Mouse (Mus musculus) spleen, embryonic (tissue): ENCODE results near the gene Nup214.
"Not testable (repeated sequence)": the region's sequence is repeated elsewhere in the genome, so short reads cannot be mapped to it uniquely, and the experiment has no call there.

Experiments used
- CTCF ChIA-PET: fragments of 350-600 bp; sonication (Branson Sonifier 250); formaldehyde crosslinking; loops from one replicate; lab custom pipeline; 2022; lab: Charles Lee

Nup214 gene

DNA sequence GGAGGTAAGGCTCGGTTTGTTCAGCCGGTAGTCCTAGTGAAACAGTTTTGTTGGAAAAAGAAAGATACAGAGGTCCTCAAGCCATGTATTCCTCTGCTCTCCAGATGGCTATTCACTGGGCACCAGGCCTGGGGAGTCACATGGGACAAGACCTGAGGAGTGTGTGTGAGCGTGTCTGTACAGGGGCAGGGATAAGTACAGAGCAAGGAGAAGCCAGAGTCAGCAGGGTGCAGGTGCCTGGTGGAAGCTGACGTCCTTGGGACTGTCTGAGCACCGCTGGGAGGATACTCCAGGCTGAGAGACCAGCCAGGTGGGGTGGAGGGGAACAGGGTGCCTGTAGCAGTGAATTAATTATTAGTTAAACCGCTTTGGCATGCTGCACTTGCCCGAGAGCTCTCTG lies 10.7 kb upstream of the Nup214 start:
- CTCF ChIA-PET = no interaction called here

DNA sequence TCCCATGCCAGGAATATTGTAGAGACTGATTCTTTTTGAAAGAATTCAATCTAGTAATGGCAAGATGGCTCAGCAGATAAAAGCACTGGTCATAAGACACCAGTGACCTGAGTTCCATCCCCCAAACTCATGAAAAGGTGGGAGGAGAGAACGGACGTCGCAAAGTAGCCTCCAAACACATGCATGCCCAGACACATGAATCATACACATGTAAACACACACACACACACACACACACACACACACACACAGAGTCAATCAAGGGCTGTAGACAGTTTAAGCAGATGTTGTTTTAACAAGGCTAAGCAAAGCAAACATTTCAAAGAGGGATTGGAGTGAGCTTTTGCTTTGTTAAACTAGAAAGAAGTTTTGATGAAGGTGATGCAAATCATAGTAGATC lies 10.0 kb upstream of the Nup214 start:
- CTCF ChIA-PET = interaction anchor here (0.7 kb wide), 1 partner anchor 16 kb away, joined by 3 read pairs; no protein-coding TSS in a partner anchor

DNA sequence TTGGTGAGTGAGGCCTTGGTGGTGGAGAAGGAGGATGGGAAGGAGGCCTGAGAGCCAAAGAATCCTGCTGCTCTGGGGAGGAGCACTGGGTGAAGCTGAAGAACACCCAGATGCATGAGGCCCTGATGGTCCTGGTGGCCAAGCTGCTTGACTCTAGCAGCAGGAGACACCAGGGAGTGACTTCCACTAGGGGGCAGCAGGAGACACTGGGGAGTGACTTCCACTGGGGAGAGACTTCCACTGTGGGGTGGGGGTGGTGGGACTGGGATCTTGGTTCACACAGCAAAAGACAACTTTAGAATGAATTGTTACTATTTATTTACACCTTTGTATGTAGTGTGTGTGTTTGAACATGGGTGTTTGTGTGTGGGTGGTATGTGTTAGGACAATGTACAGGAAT lies 9.1 kb upstream of the Nup214 start:
- CTCF ChIA-PET = interaction anchor here (0.6 to 0.7 kb wide), 3 partner anchors 26 to 933 kb away, joined by 4 to 11 read pairs (median 8); no protein-coding TSS in a partner anchor

DNA sequence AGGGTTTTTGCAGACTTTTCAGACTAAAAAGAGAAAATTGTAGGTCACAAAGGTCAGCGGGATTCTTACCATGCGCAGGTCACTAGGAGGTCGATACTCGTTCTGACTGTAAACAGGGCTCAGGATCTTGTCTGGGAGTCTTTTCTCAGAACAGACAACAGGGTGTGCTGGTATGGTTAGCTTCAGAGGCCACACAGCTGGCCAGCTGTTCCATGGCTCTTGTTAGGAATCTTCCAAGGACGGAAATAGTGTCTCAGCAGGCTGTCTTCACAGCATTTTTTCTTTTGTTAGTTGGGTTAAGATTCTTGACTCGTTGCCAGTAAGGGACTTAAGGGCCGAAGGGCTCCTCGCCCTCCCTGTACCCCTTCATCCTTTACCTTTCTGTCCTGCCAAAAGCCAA lies 7.4 kb upstream of the Nup214 start:
- CTCF ChIA-PET = no interaction called here

DNA sequence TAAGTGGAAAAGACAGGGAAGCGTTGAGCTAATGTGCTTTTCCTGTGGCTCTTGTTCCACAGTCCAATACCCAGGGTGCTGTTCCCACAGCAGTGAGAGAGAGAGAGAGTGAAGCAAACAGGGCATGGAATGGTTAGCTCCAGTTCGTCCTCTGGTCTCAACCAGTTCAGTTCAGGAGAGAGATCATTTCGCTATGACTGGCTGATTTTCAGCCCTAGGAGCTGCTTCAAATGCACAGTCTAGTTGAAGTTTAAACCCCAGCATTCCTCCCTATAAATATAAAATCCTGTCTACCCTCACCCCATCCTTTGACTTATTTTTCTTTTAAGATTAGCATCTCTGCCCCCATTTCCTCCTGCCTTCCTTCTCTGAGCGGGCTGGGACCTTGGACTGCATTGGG lies 1.6 kb upstream of the Nup214 start:
- CTCF ChIA-PET = no interaction called here

DNA sequence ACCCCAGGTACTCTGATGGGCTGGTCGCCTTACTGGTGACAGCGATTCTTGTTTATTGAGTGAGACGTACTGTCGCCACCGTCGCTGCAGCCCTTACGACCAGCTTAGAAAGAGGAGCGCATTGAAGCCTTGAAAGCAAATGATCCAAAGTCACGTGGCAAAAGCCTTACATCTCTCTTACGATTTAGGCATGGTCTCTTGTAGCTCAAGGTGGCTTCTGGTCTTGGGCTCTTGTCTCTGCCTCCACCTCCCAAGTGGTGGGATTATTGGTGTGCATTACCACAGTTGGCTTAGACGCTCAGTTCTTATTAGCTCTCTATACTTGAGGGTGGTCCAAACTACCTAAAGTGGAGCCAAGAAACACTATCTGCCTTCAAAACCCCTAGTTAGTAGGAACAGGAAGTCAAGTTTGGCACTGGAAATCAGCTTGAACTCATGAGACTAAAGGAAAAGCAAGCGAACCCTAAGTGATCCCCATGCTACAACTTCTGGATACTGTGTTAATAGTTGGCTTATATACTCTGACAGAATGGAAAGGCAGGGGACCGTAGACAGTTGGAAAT lies 654 bp downstream of the Nup214 start:
- CTCF ChIA-PET = interaction anchor here (0.5 to 0.6 kb wide), 3 partner anchors 103 to 530 kb away, joined by 3 to 14 read pairs (median 6); no protein-coding TSS in a partner anchor

DNA sequence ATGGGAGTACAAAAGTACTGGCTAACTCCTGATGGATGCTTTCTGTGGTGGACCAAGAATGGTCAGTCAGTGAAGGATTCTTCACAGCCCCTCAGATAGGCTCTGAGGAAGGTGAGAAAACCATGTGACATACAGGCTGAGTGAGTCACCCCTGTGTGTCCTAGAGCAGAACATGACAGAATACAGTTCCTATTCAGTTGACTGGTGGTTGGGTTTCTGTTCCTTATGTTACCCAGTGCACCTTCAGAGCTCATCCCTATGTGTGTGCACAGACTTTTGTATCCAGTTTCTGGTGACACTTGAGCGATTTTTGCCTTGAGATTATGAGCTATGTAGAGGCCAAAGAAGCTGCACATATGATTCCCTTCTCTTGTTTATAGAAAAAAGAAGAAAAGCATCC lies 13.5 kb downstream of the Nup214 start:
- CTCF ChIA-PET = no interaction called here

DNA sequence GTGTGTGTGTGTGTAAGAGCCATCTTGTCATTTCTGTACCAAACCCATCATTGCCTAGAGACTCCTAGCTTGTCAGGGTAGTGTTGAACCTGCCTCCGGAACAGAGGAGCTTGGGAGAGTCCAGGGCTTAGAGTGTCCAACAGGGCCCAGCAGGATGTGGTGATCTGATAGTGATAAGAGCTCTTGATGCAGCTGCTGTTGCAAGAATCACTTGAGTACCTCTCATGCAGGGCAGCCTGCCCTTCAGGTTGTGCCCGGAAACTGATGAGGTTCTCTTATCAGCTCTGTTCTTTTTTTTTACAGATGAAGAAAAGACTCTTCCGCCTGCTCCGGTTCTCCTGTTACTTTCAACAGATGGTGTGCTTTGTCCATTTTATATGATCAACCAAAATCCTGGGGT lies 16.7 kb downstream of the Nup214 start:
- CTCF ChIA-PET = no interaction called here

DNA sequence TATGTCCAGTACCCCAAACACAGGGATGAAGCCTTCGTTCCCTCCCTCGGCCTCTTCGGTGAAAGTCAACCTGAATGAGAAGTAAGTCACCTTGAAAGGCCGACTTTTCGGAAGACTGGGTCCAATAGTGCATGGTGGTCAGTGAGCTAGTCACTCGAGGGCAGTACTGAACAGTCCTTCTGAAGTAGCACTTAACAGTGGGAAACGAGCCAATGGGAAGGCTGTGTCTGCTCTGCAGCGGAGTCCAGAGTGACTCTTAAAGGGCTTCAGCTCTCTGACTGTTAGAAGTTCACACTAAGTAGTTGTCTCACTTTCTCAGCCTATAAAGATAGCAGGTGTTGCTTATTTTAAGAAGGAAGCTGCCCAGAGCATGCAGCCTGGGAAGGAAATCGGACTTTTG lies 20.7 kb downstream of the Nup214 start:
- CTCF ChIA-PET = no interaction called here

DNA sequence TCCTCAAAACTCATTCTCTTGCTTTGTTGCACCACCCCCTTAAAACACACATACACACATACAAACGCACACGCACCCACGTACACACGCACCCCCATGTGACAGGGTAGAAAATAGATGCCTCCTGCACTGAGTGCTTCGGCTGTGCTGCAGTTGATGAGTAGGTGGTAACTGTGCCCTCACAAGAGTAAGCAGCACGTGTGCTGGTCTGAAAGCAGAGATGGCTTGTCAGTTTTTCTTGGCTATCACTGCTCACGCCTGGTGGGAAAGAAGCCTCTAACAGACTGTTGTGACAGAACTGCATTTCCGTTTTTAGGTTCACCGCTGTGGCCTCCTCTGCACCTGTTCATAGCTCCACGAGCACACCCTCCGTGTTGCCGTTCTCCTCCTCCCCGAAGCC lies 21.8 kb downstream of the Nup214 start:
- CTCF ChIA-PET = no interaction called here

DNA sequence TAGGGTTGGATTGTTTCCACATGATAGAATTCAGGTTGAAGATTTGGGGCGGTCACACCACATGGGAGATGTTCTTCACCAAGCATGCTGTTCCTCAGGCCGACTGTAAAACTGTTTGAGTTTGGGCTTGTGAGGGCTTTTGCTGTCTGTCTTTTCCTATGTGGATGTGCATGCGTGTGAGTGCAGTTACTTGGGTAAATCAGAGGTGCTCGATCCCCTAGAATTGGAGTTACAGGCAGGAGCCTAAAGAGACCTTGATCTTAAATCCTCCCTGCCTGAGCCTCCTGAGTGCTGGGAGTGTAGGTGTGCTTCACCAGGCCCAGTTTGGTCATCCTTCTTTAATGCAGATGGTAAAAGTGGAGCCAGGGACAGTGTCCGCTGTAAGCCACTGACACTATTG lies 23.3 kb downstream of the Nup214 start:
- CTCF ChIA-PET = no interaction called here

DNA sequence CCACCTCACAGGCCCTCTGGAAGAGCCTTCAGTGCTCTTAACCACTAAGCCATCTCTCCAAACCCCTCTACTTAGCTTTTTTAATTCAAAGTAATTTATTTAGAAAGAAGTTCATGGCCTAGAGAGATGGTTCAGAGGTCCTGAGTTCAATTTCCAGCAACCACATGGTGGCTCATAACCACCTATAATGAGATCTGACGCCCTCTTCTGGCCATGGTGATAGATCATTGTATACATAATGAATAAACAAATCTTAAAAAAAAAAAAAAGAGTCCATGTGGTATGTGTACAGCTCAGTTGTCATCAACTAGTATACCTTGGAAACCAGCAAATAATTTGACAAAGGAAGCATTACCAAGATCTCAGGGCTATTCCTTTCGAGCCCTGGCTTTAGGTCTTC lies 24.2 kb downstream of the Nup214 start:
- CTCF ChIA-PET = interaction anchor here (0.5 to 0.6 kb wide), 2 partner anchors 10 to 34 kb away, joined by 4 read pairs; no protein-coding TSS in a partner anchor

DNA sequence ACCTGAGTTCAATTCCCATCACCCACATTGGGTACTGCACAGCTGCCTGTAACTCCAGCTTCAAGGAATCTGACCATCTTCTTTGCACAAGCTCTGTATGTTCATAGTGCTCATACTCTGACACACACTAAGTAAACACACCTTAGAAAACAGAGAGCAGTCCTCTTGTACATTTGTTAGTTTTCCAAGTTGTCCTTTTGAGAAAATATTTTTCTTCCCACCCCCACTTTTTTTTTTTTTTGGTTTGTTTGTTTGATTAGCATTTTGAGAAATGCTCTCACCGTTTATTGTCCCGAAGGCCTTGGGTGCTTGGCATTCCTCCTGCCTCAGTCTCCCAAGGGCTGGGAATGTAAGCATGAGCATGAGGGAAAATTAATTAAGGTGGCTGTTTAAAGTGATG lies 34.1 kb downstream of the Nup214 start:
- CTCF ChIA-PET = interaction anchor here (0.6 kb wide), 1 partner anchor 10 kb away, joined by 4 read pairs; no protein-coding TSS in a partner anchor

DNA sequence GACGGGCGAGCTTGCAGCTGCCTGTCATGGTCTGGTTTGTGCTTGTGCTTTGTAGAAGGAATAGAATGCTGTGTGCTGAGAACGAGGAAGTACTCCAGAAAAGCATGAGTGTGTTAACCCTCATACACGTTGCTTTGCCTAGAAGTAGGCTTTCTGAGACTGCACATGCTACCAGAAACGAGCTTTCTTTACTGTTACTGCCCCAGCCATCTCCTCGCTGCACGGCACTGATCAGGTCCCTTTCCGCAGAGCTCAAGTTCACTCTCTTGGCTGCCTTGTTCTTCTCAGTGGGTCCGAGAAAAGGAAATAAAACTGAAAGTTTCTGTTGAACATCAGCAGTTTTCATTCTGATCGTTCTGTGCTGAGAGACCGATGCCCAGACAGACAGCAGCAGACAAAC lies 34.5 kb downstream of the Nup214 start:
- CTCF ChIA-PET = interaction anchor here (0.6 kb wide), 1 partner anchor 386 kb away, joined by 4 read pairs; no protein-coding TSS in a partner anchor

DNA sequence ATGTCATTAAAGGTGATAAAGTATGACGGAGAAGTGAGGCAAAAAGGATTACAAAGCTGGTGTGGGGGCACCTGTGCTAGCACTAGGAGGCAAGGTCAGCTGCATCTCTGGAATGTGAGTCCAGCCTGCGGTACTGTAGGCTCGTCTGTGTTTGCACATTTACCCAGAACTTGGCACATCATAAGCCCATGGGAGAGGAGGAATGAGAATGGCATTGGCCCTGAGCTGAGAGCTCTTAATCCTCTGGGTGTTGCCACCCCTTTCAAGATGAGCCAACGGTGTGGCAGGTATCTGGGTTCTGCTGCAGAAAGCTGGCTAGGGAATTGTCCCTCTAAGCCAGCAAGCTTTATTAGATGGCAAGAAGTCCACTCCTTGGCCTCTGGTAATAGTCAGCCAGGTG lies 45.5 kb downstream of the Nup214 start:
- CTCF ChIA-PET = no interaction called here

DNA sequence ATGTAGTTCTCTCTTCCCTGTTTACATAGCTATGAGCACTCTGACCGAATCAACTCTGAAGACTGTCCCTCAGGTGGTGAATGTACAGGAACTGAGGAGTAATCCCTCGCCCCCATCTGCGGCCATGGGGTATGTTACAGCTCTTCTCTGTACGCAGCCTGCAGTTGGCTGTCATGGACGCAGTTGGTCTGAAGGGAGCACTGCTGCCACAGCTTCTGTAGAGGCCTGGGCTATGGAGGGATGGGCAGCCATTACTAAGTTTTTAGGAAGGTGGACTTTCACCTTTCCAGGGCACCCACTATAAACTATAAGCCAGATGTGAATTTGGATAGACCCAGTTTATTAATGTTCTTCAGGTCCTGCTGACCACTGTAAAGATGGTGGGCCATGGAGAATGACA lies 46.0 kb downstream of the Nup214 start:
- CTCF ChIA-PET = no interaction called here

DNA sequence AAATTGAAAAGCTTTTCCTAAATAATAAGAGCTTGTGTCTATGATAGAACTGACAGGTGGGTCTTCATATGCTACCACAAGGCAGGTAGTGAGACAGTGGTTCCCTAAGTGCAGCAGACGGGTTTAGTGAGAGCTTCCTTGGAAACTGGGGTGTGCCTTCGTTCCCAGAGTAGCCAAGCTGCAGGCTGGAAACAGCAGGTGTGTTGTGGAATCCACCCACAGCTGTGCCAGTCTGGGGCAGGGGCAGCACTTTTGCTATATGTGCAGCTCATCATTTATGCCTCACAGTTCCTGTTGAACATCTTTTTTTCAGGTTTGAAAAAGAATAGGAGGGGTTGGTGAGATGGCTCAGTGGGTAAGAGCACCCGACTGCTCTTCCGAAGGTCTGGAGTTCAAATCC lies 50.1 kb downstream of the Nup214 start:
- CTCF ChIA-PET = interaction anchor here (0.7 kb wide), 1 partner anchor 195 kb away, joined by 3 read pairs; no protein-coding TSS in a partner anchor

DNA sequence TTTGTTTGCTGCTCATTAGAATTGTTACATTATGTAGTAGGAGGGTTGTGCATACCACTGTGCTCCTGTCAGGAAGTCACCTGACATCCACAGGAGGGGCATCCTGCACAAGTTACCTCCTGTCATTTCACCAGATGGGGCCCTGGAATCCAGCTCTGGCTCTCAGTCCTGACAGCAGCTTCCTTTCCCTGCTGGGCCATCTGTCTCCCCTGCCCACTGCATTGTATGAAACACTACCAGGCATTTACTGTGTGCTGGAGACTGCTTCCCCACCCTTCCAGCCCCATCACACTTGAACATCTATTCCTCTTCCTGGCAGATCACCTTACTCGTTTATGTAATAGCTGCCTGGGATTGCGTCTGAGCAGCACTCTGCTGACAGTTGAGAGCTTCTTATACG lies 55.4 kb downstream of the Nup214 start:
- CTCF ChIA-PET = no interaction called here

DNA sequence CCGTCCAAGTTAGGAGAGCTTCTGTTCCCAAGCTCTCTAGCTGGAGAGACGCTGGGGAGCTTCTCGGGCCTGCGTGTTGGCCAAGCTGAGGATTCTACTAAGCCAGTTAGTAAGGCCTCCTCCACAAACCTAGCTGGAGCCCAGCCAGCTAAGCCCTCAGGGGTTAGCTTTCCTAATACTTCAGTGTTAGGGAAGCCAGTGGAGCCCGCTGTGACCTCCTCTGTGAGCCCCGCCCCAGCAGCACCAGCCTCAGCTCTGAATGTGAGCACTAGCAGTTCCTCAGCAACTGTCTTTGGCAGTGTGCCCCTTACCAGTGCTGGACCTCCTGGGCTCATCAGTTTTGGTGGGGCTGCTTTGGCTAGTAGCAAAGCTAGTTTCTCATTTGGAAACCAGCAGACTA lies 59.2 kb downstream of the Nup214 start:
- CTCF ChIA-PET = no interaction called here

DNA sequence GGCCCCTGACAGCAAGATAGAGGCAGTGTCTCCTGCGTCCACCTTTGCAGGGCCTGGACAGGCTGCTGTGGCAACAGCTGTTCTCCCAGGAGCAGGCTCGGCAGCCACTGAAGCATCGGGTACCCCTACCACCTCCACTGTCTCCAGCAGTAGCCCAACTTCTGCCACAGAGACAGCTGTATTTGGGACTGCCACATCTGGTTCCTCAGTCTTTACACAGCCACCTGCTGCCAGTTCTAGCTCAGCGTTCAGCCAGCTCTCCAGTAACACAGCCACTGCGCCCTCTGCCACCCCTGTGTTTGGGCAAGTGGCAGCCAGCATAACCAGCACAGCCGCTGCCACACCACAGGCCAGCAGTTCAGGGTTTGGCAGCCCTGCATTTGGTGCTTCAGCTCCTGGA lies 60.0 kb downstream of the Nup214 start:
- CTCF ChIA-PET = no interaction called here

DNA sequence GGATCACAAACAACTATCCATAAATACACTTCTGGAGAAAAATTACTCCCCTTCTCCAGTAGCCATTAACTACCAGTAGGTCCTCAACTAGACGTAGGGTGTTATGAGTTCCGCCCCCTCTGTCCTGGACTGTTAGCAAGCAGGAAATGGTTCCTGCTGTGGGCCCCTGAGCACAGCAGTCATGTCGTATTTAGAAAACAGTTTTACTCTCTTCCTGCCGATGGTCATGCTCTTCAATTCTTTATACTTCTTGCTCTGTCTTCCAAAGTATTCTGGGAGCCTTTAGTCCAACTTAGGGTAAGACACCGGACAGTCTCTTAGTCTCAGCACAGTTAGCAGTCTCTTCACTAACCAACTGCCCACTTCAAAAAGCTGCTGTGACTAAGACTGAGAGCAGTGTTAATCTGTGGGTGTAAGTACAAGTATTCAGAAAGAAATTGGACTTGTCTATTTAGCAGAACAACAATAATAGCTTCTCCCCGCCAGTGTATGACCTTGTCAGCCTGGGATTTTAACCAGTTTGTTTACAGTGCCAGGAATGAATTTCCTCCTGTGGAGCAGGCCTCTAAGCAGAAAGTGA lies 63.1 kb downstream of the Nup214 start:
- CTCF ChIA-PET = no interaction called here

DNA sequence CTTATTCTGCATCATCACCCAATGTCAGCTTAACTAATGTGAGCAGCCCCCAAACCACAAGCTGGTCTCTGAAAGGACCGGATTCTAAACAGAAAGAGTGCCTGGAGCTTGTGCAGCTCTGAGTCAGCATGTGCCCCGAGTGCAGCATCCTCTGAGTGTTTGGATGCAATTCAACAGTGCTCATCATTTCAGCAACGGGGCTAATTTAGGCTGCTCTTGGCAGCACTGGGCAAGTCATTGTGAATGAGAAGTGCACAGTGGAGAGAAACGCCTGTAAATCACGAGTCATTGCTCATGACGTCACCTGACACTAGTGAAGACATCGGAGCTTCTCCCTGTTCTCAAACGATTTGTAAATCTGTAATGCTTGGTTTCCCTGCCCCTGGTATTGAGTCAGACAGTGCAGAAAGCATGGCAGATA lies 64.4 kb downstream of the Nup214 start:
- CTCF ChIA-PET = interaction anchor here (0.6 kb wide), 2 partner anchors 109 to 747 kb away, joined by 3 to 6 read pairs; no protein-coding TSS in a partner anchor

DNA sequence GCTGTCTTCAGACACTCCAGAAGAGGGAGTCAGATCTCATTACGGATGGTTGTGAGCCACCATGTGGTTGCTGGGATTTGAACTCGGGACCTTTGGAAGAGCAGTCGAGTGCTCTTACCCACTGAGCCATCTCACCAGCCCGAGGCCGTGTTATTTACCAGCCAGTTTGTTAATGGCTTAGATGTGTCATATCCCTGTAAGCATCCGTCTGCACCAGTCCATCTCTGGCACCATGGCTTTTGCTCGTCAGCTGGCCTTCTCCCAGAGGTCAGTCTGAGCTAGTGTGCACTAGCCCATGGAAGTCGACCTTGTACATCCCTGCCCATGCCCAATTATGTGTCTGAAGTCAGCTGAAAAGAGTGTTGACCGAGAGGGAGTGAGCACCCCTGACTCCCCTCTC lies 66.4 kb downstream of the Nup214 start:
- CTCF ChIA-PET = not testable (repeated sequence)
